Mouse (Mus musculus) G1E (cell line): ENCODE results near the gene Acyp2. TPM values are rescaled to one million over a fixed set of nuclear protein-coding genes. Genes with fewer than 3 reads are reported as not detected.

ENCODE experiments used
- ATAC-seq: 2 replicates; pipeline ENCODE4 v1.8.0; 2016; ENCODE audit warnings: mild to moderate bottlenecking; ENCODE audit not compliant: insufficient number of reproducible peaks, poor library complexity, low FRiP score, severe bottlenecking; ENCODE audit errors: extremely low read depth
- DNase-seq: peaks from one replicate; pipeline ENCODE4 v3.0.0; 2012; ENCODE audit warnings: low spot score
- H3K27me3 ChIP-seq: 2 replicates; pipeline ENCODE4 v1.6.1; 2012; ENCODE audit warnings: mild to moderate bottlenecking, low read length, inconsistent platforms; ENCODE audit not compliant: insufficient read depth
- H3K36me3 ChIP-seq: replicated peaks from 2 replicates; pipeline ENCODE3; 2012; ENCODE audit warnings: mild to moderate bottlenecking, inconsistent platforms
- H3K4me1 ChIP-seq: 2 replicates; pipeline ENCODE4 v1.6.1; 2012; ENCODE audit warnings: low read depth, low read length, inconsistent platforms, mixed read lengths; ENCODE audit not compliant: insufficient read depth
- H3K4me3 ChIP-seq: 2 replicates; pipeline ENCODE4 v1.5.1; 2012; ENCODE audit warnings: low read depth, mild to moderate bottlenecking, inconsistent platforms, low read length, moderate library complexity, mixed read lengths
- H3K9me3 ChIP-seq: replicated peaks from 2 replicates; pipeline ENCODE4 v1.6.1; 2012; ENCODE audit warnings: inconsistent platforms
- CTCF ChIP-seq: IDR thresholded peaks from 2 replicates; pipeline ENCODE4 v1.5.1; 2012; ENCODE audit warnings: low read depth, low read length, inconsistent platforms, mixed read lengths
- GATA1 ChIP-seq: IDR thresholded peaks from 2 replicates; pipeline ENCODE4 v1.6.1; 2012; ENCODE audit warnings: borderline replicate concordance, low read length, inconsistent platforms, mixed read lengths
- GATA2 ChIP-seq: IDR thresholded peaks from 2 replicates; pipeline ENCODE4 v1.6.1; 2012; ENCODE audit warnings: low read depth, low read length, inconsistent platforms, borderline replicate concordance
- POLR2AphosphoS5 ChIP-seq: IDR thresholded peaks from 2 replicates; pipeline ENCODE4 v1.6.1; 2012; ENCODE audit warnings: low read depth, low read length, inconsistent platforms; ENCODE audit not compliant: insufficient replicate concordance
- TAL1 ChIP-seq: conservative IDR thresholded peaks from 2 replicates; pipeline ENCODE4 v1.6.1; 2012; ENCODE audit warnings: low read depth, low read length, inconsistent platforms, mixed read lengths
- polyA plus RNA-seq: library from polyadenylated mRNA; stranded (reverse); fragments of >175 nt; gene quantifications from 2 replicates; pipeline ENCODE4 v1.2.3, GENCODE M21; 2012
- total RNA-seq, 2 experiments: library from RNA; stranded (forward) in 1 of 2; stranded (reverse) in 1 of 2; fragments of 200-1000 nt in 1 of 2; fragments of >200 nt in 1 of 2; fragmentation: Nextera tagmentation in 1 of 2; gene quantifications; 2 replicates each; pipeline ENCODE4 v1.2.3; 2014 to 2017

The Acyp2 gene
- total and polyA plus RNA-seq, 3 experiments, result 0.76 to 6.0 TPM; not detected in 1

- no peaks in the 10 kb centered on the region for H3K4me1 ChIP-seq
- 0 out of 2 replicates have a peak, but pooled peaks cover 2% of the 10 kb centered on the region for H3K27me3 ChIP-seq
- no peak overlapping the region for H3K4me3 ChIP-seq
- TF ChIP-seq GATA1 (no peak), TAL1 (no peak), GATA2 (no peak), POLR2AphosphoS5 (no peak), CTCF (no peak)
- ATAC-seq (no peak), DNase-seq (no peak)
- no peaks in the 10 kb centered on the region for H3K36me3 ChIP-seq
- H3K9me3 ChIP-seq, result peaks cover 16% of the 10 kb centered on the region
Measured at GRCm38 (mm10) chr11:30491515-30492260, 157.7 kb downstream of the Acyp2 start.

GRCm38 (mm10) chr11:30488183-30488582, 161.2 kb downstream of the Acyp2 start:
- ATAC-seq (no peak), DNase-seq (no peak)
- no peak for TF ChIP-seq GATA1
- TF ChIP-seq GATA2, result no peak
- Histone ChIP-seq H3K4me3 (no peak overlapping the region), H3K4me1 (no peaks in the 10 kb centered on the region), H3K9me3 (peaks cover 16% of the 10 kb centered on the region), H3K36me3 (no peaks in the 10 kb centered on the region), H3K27me3 (no peaks in the 10 kb centered on the region)

GRCm38 (mm10) chr11:30483286-30483685, 166.1 kb downstream of the Acyp2 start:
- no peak for ATAC-seq
- H3K4me1 ChIP-seq, result no peaks in the 10 kb centered on the region
- H3K9me3 ChIP-seq, result peaks cover 9% of the 10 kb centered on the region
- no peaks in the 10 kb centered on the region for H3K27me3 ChIP-seq
- H3K4me3 ChIP-seq, result no peak overlapping the region
- H3K36me3 ChIP-seq, result no peaks in the 10 kb centered on the region
- TF ChIP-seq POLR2AphosphoS5 (no peak), GATA1 (no peak)
- no peak for DNase-seq

GRCm38 (mm10) chr11:30471751-30472593, 177.4 kb downstream of the Acyp2 start, which contains the start of gene 4930505A04Rik:
TSS of gene 4930505A04Rik (minus strand) at chr11:30471827.
- TF ChIP-seq CTCF (no peak), GATA2 (no peak), TAL1 (no peak)
- no peaks in the 10 kb centered on the region for H3K9me3 ChIP-seq
- no peaks in the 10 kb centered on the region for H3K36me3 ChIP-seq
- DNase-seq (no peak), ATAC-seq (no peak)
- no peak within 1 kb of the TSS for H3K4me3 ChIP-seq
- H3K4me1 ChIP-seq, result peaks cover 7% of the 10 kb centered on the region
- H3K27me3 ChIP-seq, result peaks cover 16% of the 10 kb centered on the region

- Histone ChIP-seq H3K4me3 (no peak overlapping the region), H3K36me3 (no peaks in the 10 kb centered on the region), H3K9me3 (no peaks in the 10 kb centered on the region), H3K27me3 (peaks cover 18% of the 10 kb centered on the region), H3K4me1 (peaks cover 7% of the 10 kb centered on the region)
- TF ChIP-seq POLR2AphosphoS5 (no peak), CTCF (no peak), TAL1 (no peak), GATA1 (no peak), GATA2 (no peak)
- DNase-seq (no peak), ATAC-seq (no peak)
Measured at GRCm38 (mm10) chr11:30471187-30471586, 178.2 kb downstream of the Acyp2 start.

Other genes with a start within 250 kb of the Acyp2 start
- not detected in 2 replicates for gene 4930505A04Rik, start 177.8 kb downstream of the Acyp2 start, total RNA-seq (2014; fragmentation: Nextera tagmentation)
- not detected in 2 replicates for gene 4930505A04Rik, start 177.8 kb downstream of the Acyp2 start, total RNA-seq (2017)
- not detected in 2 replicates for gene 4930505A04Rik, start 177.8 kb downstream of the Acyp2 start, polyA plus RNA-seq
- gene Psme4, start 122.1 kb upstream of the Acyp2 start, total RNA-seq (2014; fragmentation: Nextera tagmentation), result 131 and 156 TPM in 2 replicates
- gene Psme4, start 122.1 kb upstream of the Acyp2 start, total RNA-seq (2017), result 82.9 and 94.5 TPM in 2 replicates
- gene Psme4, start 122.1 kb upstream of the Acyp2 start, polyA plus RNA-seq, result 7.0 and 7.5 TPM in 2 replicates
- gene Gpr75, start 235.8 kb upstream of the Acyp2 start, total RNA-seq (2014; fragmentation: Nextera tagmentation), result not detected in 2 replicates
- gene Gpr75, start 235.8 kb upstream of the Acyp2 start, total RNA-seq (2017), result 0.06 TPM in 1 of 2 replicates, not detected in the other
- not detected in 2 replicates for gene Gpr75, start 235.8 kb upstream of the Acyp2 start, polyA plus RNA-seq
- 15.7 and 16.1 TPM in 2 replicates for gene Asb3, start 235.8 kb upstream of the Acyp2 start, total RNA-seq (2014; fragmentation: Nextera tagmentation)
- 26.4 and 26.5 TPM in 2 replicates for gene Asb3, start 235.8 kb upstream of the Acyp2 start, total RNA-seq (2017)
- gene Asb3, start 235.8 kb upstream of the Acyp2 start, polyA plus RNA-seq, result 1.2 and 1.5 TPM in 2 replicates